Mouse (Mus musculus) heart, postnatal 0 days (tissue): ENCODE measurements around the gene L3mbtl2. TPM values are rescaled to one million over a fixed set of nuclear protein-coding genes. Genes with fewer than 3 reads are reported as not detected.
"Not testable (repeated sequence)": the region's sequence is repeated elsewhere in the genome, so short reads cannot be mapped to it uniquely, and the experiment has no call there.

Experiments used
- ATAC-seq: fragments of 200-750 bp; cut with Nextera tagmentation; 2 replicates; pipeline ENCODE4 v1.8.0; 2017; ENCODE audit warnings: low read depth, moderate number of reproducible peaks, moderate library complexity; ENCODE audit not compliant: insufficient read depth
- DNase-seq: peaks from one replicate; pipeline ENCODE4 v3.0.0-alpha.2; 2016; ENCODE audit warnings: low spot score
- H3K27ac ChIP-seq: fragments of 300-500 bp; sonication (generic); 2 replicates; pipeline ENCODE4 v1.5.1; 2014; ENCODE audit warnings: low read depth, mild to moderate bottlenecking
- H3K27me3 ChIP-seq: fragments of 300-500 bp; sonication (generic); 2 replicates; pipeline ENCODE4 v1.6.1; 2014; ENCODE audit warnings: low read length, mixed read lengths; ENCODE audit not compliant: control insufficient read depth, insufficient read depth
- H3K36me3 ChIP-seq: fragments of 300-500 bp; sonication (generic); replicated peaks from 2 replicates; pipeline ENCODE4 v1.6.1; 2014; ENCODE audit warnings: low read length, mixed read lengths; ENCODE audit not compliant: control insufficient read depth, insufficient read depth
- H3K4me1 ChIP-seq: fragments of 300-500 bp; sonication (generic); 2 replicates; pipeline ENCODE4 v1.6.1; 2014; ENCODE audit warnings: antibody characterized with exemption; ENCODE audit not compliant: control insufficient read depth, insufficient read depth
- H3K4me2 ChIP-seq: fragments of 300-500 bp; sonication (generic); 2 replicates; pipeline ENCODE4 v1.6.1; 2014; ENCODE audit warnings: low read depth, mild to moderate bottlenecking, low read length, moderate library complexity
- H3K4me3 ChIP-seq: fragments of 300-500 bp; sonication (generic); 2 replicates; pipeline ENCODE4 v1.5.1; 2014; ENCODE audit warnings: low read depth, low read length
- H3K9ac ChIP-seq: fragments of 300-500 bp; sonication (generic); replicated peaks from 2 replicates; pipeline ENCODE4 v1.6.1; 2014; ENCODE audit warnings: low read depth, low read length, mixed read lengths
- H3K9me3 ChIP-seq: fragments of 300-500 bp; sonication (generic); replicated peaks from 2 replicates; pipeline ENCODE4 v1.6.1; 2016; ENCODE audit warnings: low read length; ENCODE audit not compliant: control insufficient read depth
- CTCF ChIP-seq: IDR thresholded peaks from 2 replicates; pipeline ENCODE4 v1.5.1; 2016; ENCODE audit warnings: antibody characterized with exemption, control low read depth, low read depth
- EP300 ChIP-seq: IDR thresholded peaks from 2 replicates; pipeline ENCODE4 v1.6.1; 2016; ENCODE audit warnings: antibody characterized with exemption, low read depth
- WGBS: fragments of 180-500 bp; shearing (Covaris S2); extraction: QIAGEN DNeasy Blood & Tissue Kit; methylation state at CpG from one replicate; pipeline ENCODE4 v1.1.7; 2014; 5-methylcytosine and 5-hydroxymethylcytosine counted together
- polyA plus RNA-seq: library from polyadenylated mRNA; unstranded; fragments of >200 nt; fragmentation: Nextera tagmentation; extraction: Ambion mirVana; gene quantifications from 2 replicates; pipeline ENCODE4 v1.2.1, GENCODE M21; 2015
- total RNA-seq: library from RNA; depleted of rRNA; stranded (reverse); fragments of >200 nt; gene quantifications from 2 replicates; pipeline ENCODE4 v1.2.3, GENCODE M21; 2014; ENCODE audit warnings: low replicate concordance

Gene L3mbtl2
- total and polyA plus RNA-seq, 2 experiments from 2014 or later: 9.3 to 18.6 TPM

GRCm38 (mm10) chr15:81700161-81700560, 36.5 kb downstream of the L3mbtl2 start:
- Histone ChIP-seq H3K9me3 (no peaks in the 10 kb centered on the region), H3K4me2 (no peak overlapping the region), H3K4me1 (no peaks in the 10 kb centered on the region), H3K27me3 (peaks cover 13% of the 10 kb centered on the region), H3K4me3 (no peak overlapping the region), H3K9ac (no peak overlapping the region), H3K36me3 (peaks cover 19% of the 10 kb centered on the region), H3K27ac (no peak overlapping the region)
- TF ChIP-seq EP300 (no peak), CTCF (no peak)
- DNase-seq: no peak
- 65% methylated on average over 2 of the region's 2 CpGs for WGBS
- ATAC-seq: no peak

DNA sequence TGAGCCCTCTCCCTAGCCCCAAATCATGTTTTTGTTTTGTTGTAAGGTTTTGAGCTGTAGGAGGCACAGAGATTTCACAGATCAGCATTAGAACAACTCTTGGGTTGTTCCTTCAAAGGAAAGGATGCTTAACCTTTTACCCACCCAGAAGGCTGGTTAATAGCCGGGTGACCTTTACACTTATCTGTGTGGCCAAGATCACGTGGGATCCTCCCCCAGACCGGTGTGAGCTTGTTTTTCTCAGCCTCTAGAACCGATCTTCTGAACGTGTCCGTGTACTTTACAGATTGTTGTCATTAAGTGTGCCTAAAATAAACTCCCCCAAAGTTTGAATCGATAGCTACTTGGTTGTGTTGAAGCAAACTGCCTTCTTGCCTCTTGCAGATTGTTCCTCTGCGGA, 36.9 kb downstream of the L3mbtl2 start:
- no peak for DNase-seq
- Histone ChIP-seq H3K4me3 (no peak overlapping the region), H3K4me2 (no peak overlapping the region), H3K4me1 (no peaks in the 10 kb centered on the region), H3K27ac (no peak overlapping the region), H3K27me3 (peaks cover 10% of the 10 kb centered on the region; the same call in 1 of the 2 replicates), H3K9me3 (no peaks in the 10 kb centered on the region), H3K36me3 (peaks cover 23% of the 10 kb centered on the region), H3K9ac (no peak overlapping the region)
- 43% methylated on average over 8 of the region's 8 CpGs for WGBS
- no peak for ATAC-seq
- TF ChIP-seq CTCF (no peak), EP300 (no peak)

- not testable (repeated sequence) for DNase-seq, H3K4me2 ChIP-seq, H3K27me3 ChIP-seq, H3K4me3 ChIP-seq, ATAC-seq, H3K9me3 ChIP-seq, H3K4me1 ChIP-seq, H3K9ac ChIP-seq, H3K27ac ChIP-seq
- peaks cover 31% of the 10 kb centered on the region for H3K36me3 ChIP-seq
- 75% methylated on average over 4 of the region's 4 CpGs for WGBS
Observed at GRCm38 (mm10) chr15:81701350-81701749, 37.7 kb downstream of the L3mbtl2 start.

GRCm38 (mm10) chr15:81702306-81703093, 38.8 kb downstream of the L3mbtl2 start:
- Histone ChIP-seq H3K9ac (no peak overlapping the region), H3K4me3 (no peak overlapping the region), H3K9me3 (no peaks in the 10 kb centered on the region), H3K27ac (no peak overlapping the region), H3K4me2 (no peak overlapping the region), H3K4me1 (no peaks in the 10 kb centered on the region), H3K36me3 (peaks cover 42% of the 10 kb centered on the region), H3K27me3 (no peaks in the 10 kb centered on the region)
- DNase-seq (no peak), ATAC-seq (no peak)
- TF ChIP-seq EP300 (no peak), CTCF (no peak)
- 82% methylated on average over 13 of the region's 13 CpGs for WGBS

GRCm38 (mm10) chr15:81703094-81703489, 39.4 kb downstream of the L3mbtl2 start:
- Histone ChIP-seq H3K9ac (no peak overlapping the region), H3K4me3 (no peak overlapping the region), H3K4me2 (no peak overlapping the region), H3K36me3 (peaks cover 47% of the 10 kb centered on the region), H3K9me3 (no peaks in the 10 kb centered on the region), H3K4me1 (no peaks in the 10 kb centered on the region), H3K27ac (no peak overlapping the region), H3K27me3 (no peaks in the 10 kb centered on the region)
- 76% methylated on average over 3 of the region's 3 CpGs for WGBS
- TF ChIP-seq CTCF (no peak), EP300 (no peak)
- DNase-seq (no peak), ATAC-seq (no peak)

DNA sequence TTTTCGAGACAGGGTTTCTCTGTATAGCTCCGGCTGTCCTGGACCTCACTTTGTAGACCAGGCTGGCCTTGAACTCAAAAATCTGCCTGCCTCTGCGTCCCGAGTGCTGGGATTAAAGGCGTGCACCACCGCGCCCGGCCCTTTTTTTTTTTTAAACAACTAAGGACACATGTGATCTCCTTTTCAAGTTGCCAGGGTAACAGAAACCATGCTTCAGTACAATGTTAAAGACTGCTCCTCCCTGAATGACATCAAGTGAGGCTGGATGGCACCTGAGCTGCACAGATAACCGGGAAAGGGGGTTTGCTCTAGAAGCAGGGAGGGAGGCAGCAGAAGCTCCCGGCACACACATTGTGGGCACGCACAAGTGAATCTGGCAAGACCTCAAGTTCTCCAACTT, 45.3 kb downstream of the L3mbtl2 start:
- Histone ChIP-seq H3K4me2 (no peak overlapping the region), H3K27ac (no peak overlapping the region), H3K4me1 (no peaks in the 10 kb centered on the region), H3K9me3 (no peaks in the 10 kb centered on the region), H3K9ac (no peak overlapping the region), H3K36me3 (peaks cover 95% of the 10 kb centered on the region), H3K27me3 (no peaks in the 10 kb centered on the region), H3K4me3 (no peak overlapping the region)
- ATAC-seq: no peak
- TF ChIP-seq CTCF: no peak
- TF ChIP-seq EP300: no peak
- WGBS: 89% methylated on average over 11 of the region's 11 CpGs
- DNase-seq: no peak
